Mouse (Mus musculus): ENCODE data around the gene Nrp1. TPM values are rescaled to one million over a fixed set of nuclear protein-coding genes. Genes with fewer than 3 reads are reported as not detected.

Gene Nrp1
- total and polyA plus RNA-seq, 3 experiments = 7.3 to 14.7 (median 11.9) TPM

DNA sequence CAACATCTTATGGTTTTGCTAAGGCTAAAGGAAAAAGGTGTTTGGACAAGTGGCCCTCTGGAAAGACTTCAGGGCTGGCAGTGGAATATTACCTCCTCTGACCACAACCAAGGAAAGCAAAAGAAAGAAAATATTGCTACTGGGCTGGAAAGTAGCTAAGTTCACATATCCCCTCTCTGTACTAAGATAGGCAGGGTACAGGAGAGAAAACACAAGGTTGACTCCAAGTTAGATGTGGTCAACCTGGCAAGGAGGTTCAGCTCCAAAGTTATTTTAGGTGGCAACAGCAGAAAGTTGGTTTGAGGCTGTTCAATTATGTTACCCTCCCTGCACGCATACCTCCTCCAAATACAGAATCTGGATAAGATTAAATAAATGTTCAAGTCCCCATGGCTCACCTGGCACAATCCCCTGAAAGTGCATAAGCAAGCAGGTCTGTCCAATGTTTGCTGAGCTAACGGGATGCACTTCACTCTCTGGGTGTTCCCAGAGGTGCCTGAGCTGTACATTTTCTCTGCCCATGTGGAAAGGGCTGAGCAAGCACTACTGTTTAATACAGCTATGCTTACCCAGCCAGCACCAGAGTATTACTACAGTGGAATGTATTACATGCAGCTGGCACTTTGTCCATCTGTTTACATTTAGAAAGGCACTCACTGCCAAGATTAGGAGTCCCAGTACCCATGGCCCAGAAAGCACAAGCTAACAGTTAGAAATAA lies 185.9 kb downstream of the Nrp1 start:
- in situ Hi-C loops (cut with MboI; ENCODE audit: low pct_ligation_motif_present, low pct_unique_long_range_greater_than_20kb, low sequenced_read_pairs) = no loop called here
- Histone ChIP-seq H3K9ac (ENCODE audit: insufficient read depth, low read depth) (no peak overlapping the region), H3K9me3 (replicated peaks; ENCODE audit: low read length) (no peaks in the 10 kb centered on the region), H3K4me1 (ENCODE audit: control insufficient read depth in 1 of 2, insufficient read depth in 2 of 2) (peaks cover 6 to 23% of the 10 kb centered on the region in 2 experiments; a peak in 3 of 4 replicates), H3K4me2 (ENCODE audit: insufficient read depth, low read depth, poor library complexity, severe bottlenecking) (no peak overlapping the region), H3K27me3 (replicated peaks) (no peaks in the 10 kb centered on the region), H3K27ac (ENCODE audit: insufficient read depth, low read depth) (no peak overlapping the region), H3K79me2 (replicated peaks; ENCODE audit: control insufficient read depth, extremely low read depth, insufficient read depth, poor library complexity, severe bottlenecking) (no peaks in the 10 kb centered on the region), H3K36me3 (replicated peaks in 1 of 2; ENCODE audit: control insufficient read depth in 1 of 2, insufficient read depth in 1 of 2, low read length in 1 of 2) (no peaks in the 10 kb centered on the region), H3K4me3 (replicated peaks in 1 of 3; ENCODE audit: low read depth in 2 of 3, low read length in 2 of 3, poor library complexity in 1 of 3) (no peak overlapping the region)
- TF ChIP-seq BHLHE40 (IDR thresholded peaks at IDR 0.05; ENCODE audit: low read depth, low read length) = no peak
- no peak for TF ChIP-seq MAZ (IDR thresholded peaks at IDR 0.05; ENCODE audit: low read depth, low read length)
- TF ChIP-seq KAT2A (IDR thresholded peaks at IDR 0.05; ENCODE audit: insufficient replicate concordance, low read length) = no peak
- no peak for TF ChIP-seq SMC3 (IDR thresholded peaks at IDR 0.05; ENCODE audit: low read depth, low read length)
- no peak for TF ChIP-seq JUND (conservative IDR thresholded peaks at IDR 0.05; ENCODE audit: low read depth, low read length)
- no peak for TF ChIP-seq GABPA (IDR thresholded peaks at IDR 0.05; ENCODE audit: insufficient replicate concordance, low read depth, low read length)
- no peak for TF ChIP-seq EP300 (IDR thresholded peaks at IDR 0.05; ENCODE audit: low read length)
- no peak for TF ChIP-seq CHD2 (IDR thresholded peaks at IDR 0.05; ENCODE audit: low read length)
- TF ChIP-seq JUN (IDR thresholded peaks at IDR 0.05; ENCODE audit: insufficient read depth, low read depth, low read length) = no peak
- no peak for TF ChIP-seq USF1 (IDR thresholded peaks at IDR 0.05; ENCODE audit: low read depth, low read length)
- TF ChIP-seq ZMIZ1 (IDR thresholded peaks at IDR 0.05; ENCODE audit: low read depth, low read length) = no peak
- TF ChIP-seq ZNF384 (IDR thresholded peaks at IDR 0.05; ENCODE audit: low read depth, low read length) = no peak
- dilution Hi-C loops (cut with MboI; ENCODE audit: extremely low pct_ligation_motif_present, extremely low pct_unique_long_range_greater_than_20kb, low sequenced_read_pairs) = no loop called here
- no peak for DNase-seq (ENCODE audit: extremely low read depth)

DNA sequence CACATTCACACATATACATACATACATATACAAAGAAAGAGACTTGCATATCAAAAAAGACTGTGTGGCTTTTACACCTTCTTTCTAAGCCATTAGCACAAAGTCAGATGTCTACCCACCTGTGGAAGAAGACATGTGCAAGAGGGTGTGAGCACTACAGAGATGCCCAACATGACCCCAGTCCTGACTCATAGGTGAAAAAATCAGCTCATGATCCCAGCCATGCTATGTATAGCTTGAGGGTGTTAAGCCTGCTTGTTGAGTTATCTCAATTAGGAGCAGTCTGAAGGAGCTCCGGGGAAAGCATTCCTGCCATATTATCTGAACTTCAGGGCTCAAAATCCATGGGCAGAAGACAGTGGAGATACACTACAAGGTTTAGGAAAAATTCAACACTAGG lies 187.9 kb downstream of the Nrp1 start:
- Histone ChIP-seq H3K27ac (ENCODE audit: insufficient read depth, low read depth) (no peak overlapping the region), H3K79me2 (replicated peaks; ENCODE audit: control insufficient read depth, extremely low read depth, insufficient read depth, poor library complexity, severe bottlenecking) (no peaks in the 10 kb centered on the region), H3K4me3 (replicated peaks in 1 of 3; ENCODE audit: low read depth in 2 of 3, low read length in 2 of 3, poor library complexity in 1 of 3) (no peak overlapping the region), H3K27me3 (replicated peaks) (no peaks in the 10 kb centered on the region), H3K9ac (ENCODE audit: insufficient read depth, low read depth) (no peak overlapping the region), H3K4me2 (ENCODE audit: insufficient read depth, low read depth, poor library complexity, severe bottlenecking) (no peak overlapping the region), H3K36me3 (replicated peaks in 1 of 2; ENCODE audit: control insufficient read depth in 1 of 2, insufficient read depth in 1 of 2, low read length in 1 of 2) (no peaks in the 10 kb centered on the region), H3K9me3 (replicated peaks; ENCODE audit: low read length) (no peaks in the 10 kb centered on the region), H3K4me1 (ENCODE audit: control insufficient read depth in 1 of 2, insufficient read depth in 2 of 2) (peaks cover 17 to 41% of the 10 kb centered on the region in 2 experiments)
- dilution Hi-C loops (cut with MboI; ENCODE audit: extremely low pct_ligation_motif_present, extremely low pct_unique_long_range_greater_than_20kb, low sequenced_read_pairs) = no loop called here
- in situ Hi-C loops (cut with MboI; ENCODE audit: low pct_ligation_motif_present, low pct_unique_long_range_greater_than_20kb, low sequenced_read_pairs) = no loop called here
- TF ChIP-seq MYC (IDR thresholded peaks at IDR 0.05; ENCODE audit: low read depth, low read length) (no peak), CTCF (conservative IDR thresholded peaks at IDR 0.05 in 1 of 2, IDR thresholded peaks at IDR 0.05 in 1 of 2; ENCODE audit: low read depth in 2 of 2, low read length in 2 of 2) (no peak), E2F4 (IDR thresholded peaks at IDR 0.05; ENCODE audit: insufficient replicate concordance, low read depth, low read length) (no peak), TBP (conservative IDR thresholded peaks at IDR 0.05; ENCODE audit: low read depth, low read length) (no peak), ETS1 (conservative IDR thresholded peaks at IDR 0.05; ENCODE audit: low read depth, low read length) (no peak), MAZ (IDR thresholded peaks at IDR 0.05; ENCODE audit: low read depth, low read length) (no peak), POLR2AphosphoS2 (IDR thresholded peaks at IDR 0.05; ENCODE audit: low read depth, low read length) (no peak), CHD2 (IDR thresholded peaks at IDR 0.05; ENCODE audit: low read length) (no peak), CHD1 (IDR thresholded peaks at IDR 0.05; ENCODE audit: low read depth, low read length) (no peak), USF1 (IDR thresholded peaks at IDR 0.05; ENCODE audit: low read depth, low read length) (no peak), BHLHE40 (IDR thresholded peaks at IDR 0.05; ENCODE audit: low read depth, low read length) (no peak), ZMIZ1 (IDR thresholded peaks at IDR 0.05; ENCODE audit: low read depth, low read length) (no peak), GABPA (IDR thresholded peaks at IDR 0.05; ENCODE audit: insufficient replicate concordance, low read depth, low read length) (no peak), MAFK (IDR thresholded peaks at IDR 0.05; ENCODE audit: insufficient replicate concordance, low read length) (no peak), SMC3 (IDR thresholded peaks at IDR 0.05; ENCODE audit: low read depth, low read length) (no peak), TCF12 (IDR thresholded peaks at IDR 0.05; ENCODE audit: low read depth, low read length) (no peak), USF2 (conservative IDR thresholded peaks at IDR 0.05; ENCODE audit: low read depth, low read length) (no peak), RAD21 (IDR thresholded peaks at IDR 0.05; ENCODE audit: low read depth, low read length) (no peak)
- no peak for DNase-seq (ENCODE audit: extremely low read depth)

Data from CH12.LX (cell line).